ENCODE assay signal across 9 mouse cellular contexts in the genomic region with DNA sequence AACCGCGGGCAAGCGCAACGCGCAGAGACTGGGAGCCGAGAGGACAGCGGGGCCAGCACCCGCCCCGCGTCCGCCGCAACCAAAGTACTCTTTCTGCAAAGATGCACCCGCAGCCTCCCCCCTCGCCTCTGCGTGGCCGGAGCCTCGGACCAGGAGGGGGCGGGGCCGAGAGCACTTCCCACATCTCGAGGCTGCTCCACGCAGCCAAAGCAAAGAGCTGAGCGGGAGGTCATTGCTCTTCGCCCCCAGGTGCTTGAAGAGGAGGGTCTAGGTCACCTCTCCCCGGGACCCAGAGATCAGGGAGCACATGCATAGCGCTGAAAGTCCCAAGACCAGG. TPM values are rescaled to one million over a fixed set of nuclear protein-coding genes. Genes with fewer than 3 reads are reported as not detected.
A peak's percentile ranks its signal among the peaks of the same experiment; 100 is the strongest.
DNase-seq lines count a peak whose midpoint lies in the region; ATAC-seq lines count a peak whose summit lies in the region.
"Had no signal": no experiment of that assay in that cellular context is flagged by ENCODE, and none has a peak within 500 bp of the region (broad histone marks: within the 10 kb centered on the region; RNA-seq: fewer than 3 reads in every experiment).

No protein-coding gene starts in this region.

- no peak for ATAC-seq in heart, embryonic 14.5 days (ENCODE audit: insufficient number of reproducible peaks, insufficient read depth, low FRiP score, low read depth)
- ATAC-seq in forebrain, embryonic 16.5 days, result no peak
- ATAC-seq in liver, embryonic 13.5 days (ENCODE audit: low read depth), result no peak

- H3K4me2 ChIP-seq in heart, embryonic 14.5 days (ENCODE audit: low read length), result peak overlapping the region; percentile 34
- H3K4me2 ChIP-seq in forebrain, embryonic 16.5 days (ENCODE audit: low read length), result peak overlapping the region; percentile 79
- peak overlapping the region; percentile 33 for H3K4me2 ChIP-seq in liver, embryonic 13.5 days

- H3K36me3 ChIP-seq in heart, embryonic 14.5 days (ENCODE audit: control insufficient read depth, insufficient read depth, low read length), result no peaks in the 10 kb centered on the region
- H3K36me3 ChIP-seq in forebrain, embryonic 16.5 days (ENCODE audit: control insufficient read depth, insufficient read depth), result no peaks in the 10 kb centered on the region
- H3K36me3 ChIP-seq in liver, embryonic 13.5 days, result no peaks in the 10 kb centered on the region

- peaks cover 81% of the 10 kb centered on the region for H3K27me3 ChIP-seq in heart, embryonic 14.5 days (ENCODE audit: control insufficient read depth, insufficient read depth, low read length)
- peaks cover 25% of the 10 kb centered on the region for H3K27me3 ChIP-seq in forebrain, embryonic 16.5 days (replicated peaks; ENCODE audit: control insufficient read depth, insufficient read depth, low read length)
- H3K27me3 ChIP-seq in liver, embryonic 13.5 days, result peaks cover 73% of the 10 kb centered on the region

- no peak overlapping the region for H3K9ac ChIP-seq in heart, embryonic 14.5 days (ENCODE audit: low read length)
- peak overlapping the region; percentile 69 for H3K9ac ChIP-seq in forebrain, embryonic 16.5 days (replicated peaks; ENCODE audit: low read depth, low read length)
- no peak overlapping the region for H3K9ac ChIP-seq in liver, embryonic 13.5 days

- H3K27ac ChIP-seq in heart, embryonic 14.5 days (replicated peaks in 1 of 2; ENCODE audit: control insufficient read depth in 1 of 2, insufficient read depth in 1 of 2, low read depth in 2 of 2, low read length in 2 of 2), result no peak overlapping the region
- no peak overlapping the region for H3K27ac ChIP-seq in forebrain, embryonic 16.5 days (ENCODE audit: low read length)
- no peak overlapping the region for H3K27ac ChIP-seq in liver, embryonic 13.5 days

- no peaks in the 10 kb centered on the region for H3K4me1 ChIP-seq in heart, embryonic 14.5 days (ENCODE audit: control insufficient read depth in 2 of 2, insufficient read depth in 2 of 2, low read length in 2 of 2)
- H3K4me1 ChIP-seq in forebrain, embryonic 16.5 days (replicated peaks; ENCODE audit: control insufficient read depth, insufficient read depth, low read length), result peaks cover 15% of the 10 kb centered on the region
- no peaks in the 10 kb centered on the region for H3K4me1 ChIP-seq in liver, embryonic 13.5 days (replicated peaks)

- no peak for DNase-seq in heart, adult 18-20 months
- DNase-seq in ZHBTc4 (ENCODE audit: low read depth, low spot score), result peak; percentile 22
- DNase-seq in liver, embryonic 13.5 days, result no peak
- DNase-seq in ovary, adult 18-20 months (ENCODE audit: low spot score), result no peak
- DNase-seq in left cerebral cortex, postnatal 25 days (ENCODE audit: low spot score in 2 of 2), result no peak
- DNase-seq in right cerebral cortex, adult 2 months (ENCODE audit: low spot score in 2 of 2), result no peak

- H3K4me3 ChIP-seq in heart, embryonic 14.5 days (ENCODE audit: control insufficient read depth in 1 of 2, insufficient read depth in 1 of 2, low read depth in 1 of 2, low read length in 2 of 2), result peak overlapping the region in 1 of 2 experiments; percentile 19; a peak in 1 of 4 replicates
- H3K4me3 ChIP-seq in forebrain, embryonic 16.5 days (replicated peaks; ENCODE audit: low read length), result peak overlapping the region; percentile 53
- peak overlapping the region; percentile 12 for H3K4me3 ChIP-seq in liver, embryonic 13.5 days (replicated peaks)
- H3K4me3 ChIP-seq: myocyte had no signal

- no peaks in the 10 kb centered on the region for H3K9me3 ChIP-seq in heart, embryonic 14.5 days (ENCODE audit: control insufficient read depth, low read length)
- H3K9me3 ChIP-seq in forebrain, embryonic 16.5 days (ENCODE audit: control insufficient read depth, low read length), result no peaks in the 10 kb centered on the region
- H3K9me3 ChIP-seq in liver, embryonic 13.5 days (replicated peaks), result no peaks in the 10 kb centered on the region

- intact Hi-C loops in left cerebral cortex, postnatal 25 days (cut with DNase I), result no loop called here

- 3% methylated on average over 25 of the region's 25 CpGs for WGBS in heart, embryonic 14.5 days
- WGBS in forebrain, embryonic 16.5 days, result 1% methylated on average over 25 of the region's 25 CpGs
- WGBS in liver, embryonic 13.5 days (ENCODE audit: insufficient replicate concordance), result 3% methylated on average over 20 of the region's 25 CpGs

RNA-seq across cellular contexts. Expression of a gene that starts 13.3 kb away (rescaled TPM):
- 0.16 and 0.22 TPM in 2 replicates for polyA plus RNA-seq in heart, embryonic 14.5 days (2014; fragmentation: Nextera tagmentation; extraction: Ambion mirVana)
- under 1 TPM in 1 of 2 experiments, not detected in 1; 0.28 TPM for total RNA-seq in heart, adult 18-20 months (2021)
- 11.3 and 14.1 TPM in 2 replicates for polyA plus RNA-seq in forebrain, embryonic 16.5 days (2015; fragmentation: Nextera tagmentation; extraction: Ambion mirVana)
- polyA plus RNA-seq in liver, embryonic 13.5 days (2015; fragmentation: Nextera tagmentation; extraction: Ambion mirVana), result 0.08 and 0.10 TPM in 2 replicates
- total RNA-seq in left cerebral cortex, postnatal 25 days (2021), result 10 to 100 TPM; 76.2 to 81.5 TPM

RNA-seq across cellular contexts. Expression of a gene that starts 23.6 kb away (rescaled TPM):
- 5.6 and 7.7 TPM in 2 replicates for polyA plus RNA-seq in heart, embryonic 14.5 days (2014; fragmentation: Nextera tagmentation; extraction: Ambion mirVana)
- total RNA-seq in heart, adult 18-20 months (2021), result 10 to 100 TPM; 20.7 to 22.0 TPM
- 19.5 and 22.1 TPM in 2 replicates for polyA plus RNA-seq in forebrain, embryonic 16.5 days (2015; fragmentation: Nextera tagmentation; extraction: Ambion mirVana)
- 8.5 and 8.9 TPM in 2 replicates for polyA plus RNA-seq in liver, embryonic 13.5 days (2015; fragmentation: Nextera tagmentation; extraction: Ambion mirVana)
- 10 to 100 TPM; 18.7 to 20.2 TPM for total RNA-seq in left cerebral cortex, postnatal 25 days (2021)

RNA-seq across cellular contexts. Expression of a gene that starts 42.9 kb away (rescaled TPM):
- polyA plus RNA-seq in heart, embryonic 14.5 days (2014; fragmentation: Nextera tagmentation; extraction: Ambion mirVana), result 131 and 141 TPM in 2 replicates
- total RNA-seq in heart, adult 18-20 months (2021), result 10 to 100 TPM; 72.0 to 75.8 TPM
- 125 and 133 TPM in 2 replicates for polyA plus RNA-seq in forebrain, embryonic 16.5 days (2015; fragmentation: Nextera tagmentation; extraction: Ambion mirVana)
- 93.6 and 109 TPM in 2 replicates for polyA plus RNA-seq in liver, embryonic 13.5 days (2015; fragmentation: Nextera tagmentation; extraction: Ambion mirVana)
- 10 to 100 TPM; 60.9 to 69.4 TPM for total RNA-seq in left cerebral cortex, postnatal 25 days (2021)

RNA-seq across cellular contexts. Expression of a gene that starts 43.1 kb away (rescaled TPM):
- 2.5 and 3.0 TPM in 2 replicates for polyA plus RNA-seq in heart, embryonic 14.5 days (2014; fragmentation: Nextera tagmentation; extraction: Ambion mirVana)
- 1 to 10 TPM; 1.0 to 2.3 TPM for total RNA-seq in heart, adult 18-20 months (2021)
- polyA plus RNA-seq in forebrain, embryonic 16.5 days (2015; fragmentation: Nextera tagmentation; extraction: Ambion mirVana), result 6.0 and 10.7 TPM in 2 replicates
- polyA plus RNA-seq in liver, embryonic 13.5 days (2015; fragmentation: Nextera tagmentation; extraction: Ambion mirVana), result 1.7 and 1.9 TPM in 2 replicates
- total RNA-seq in left cerebral cortex, postnatal 25 days (2021), result 1 to 10 TPM; 8.6 to 9.7 TPM

Comparison
In these comparisons a context has a peak if more than half of its experiments do, and no peak if none do; other contexts are left out.
1. RNA of a gene that starts 13.3 kb away (polyA plus RNA-seq): 11.3 to 14.1 TPM in forebrain, embryonic 16.5 days; 0.16 to 0.22 TPM in heart, embryonic 14.5 days and 0.08 to 0.10 TPM in liver, embryonic 13.5 days; every median in the first group is over 10 times any median in the second.
2. Peak in every context shown above with its lines, with median percentiles within 50 percentile points of each other: H3K4me2 ChIP-seq.